ENCODE assay signal across 8 mouse cellular contexts in the genomic region with DNA sequence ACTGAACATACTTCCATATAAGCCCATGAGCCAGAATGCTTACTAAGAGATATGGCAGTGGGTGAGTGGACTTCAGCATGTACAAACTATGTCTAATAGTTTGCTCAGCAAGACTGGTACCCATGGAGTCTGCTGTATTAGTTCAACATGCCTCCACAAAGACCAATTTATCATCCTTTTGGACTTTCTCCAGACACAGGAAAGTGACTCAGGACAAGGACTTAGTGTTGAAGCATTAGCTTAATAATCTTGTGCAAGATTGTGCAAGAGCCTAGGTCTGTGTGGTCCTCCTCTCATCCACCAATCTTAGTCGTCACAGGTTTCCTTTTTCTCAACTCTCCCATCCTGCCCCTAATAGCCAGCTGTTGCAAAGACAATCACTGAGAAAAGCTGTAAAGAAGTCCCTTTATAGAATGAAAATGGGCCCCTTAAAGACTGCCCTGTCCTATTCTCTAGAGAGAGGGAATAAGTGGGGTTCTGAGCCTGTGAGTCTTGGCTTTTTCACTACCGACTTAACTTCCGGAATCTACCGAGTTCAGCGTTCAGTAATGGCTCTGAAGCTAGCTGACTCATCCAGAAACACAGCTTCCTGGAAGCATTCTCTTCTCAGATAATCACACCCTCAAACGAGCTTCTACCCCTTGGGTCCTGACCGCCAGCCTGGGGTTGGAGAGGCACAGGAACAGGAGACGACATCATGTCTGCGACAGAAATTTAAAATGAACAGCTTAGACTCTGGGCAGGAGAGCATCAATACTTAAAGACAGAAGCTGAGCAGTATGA. TPM values are rescaled to one million over a fixed set of nuclear protein-coding genes. Genes with fewer than 3 reads are reported as not detected.
DNase-seq lines count a peak whose midpoint lies in the region; ATAC-seq and TF ChIP-seq lines count a peak whose summit lies in the region.

No protein-coding gene starts in this region.

- no peak overlapping the region for H3K4me3 ChIP-seq in heart, embryonic 11.5 days (ENCODE audit: low read depth, low read length)
- peak overlapping the region; percentile 40; the same call in 1 of the 2 replicates for H3K4me3 ChIP-seq in G1E (ENCODE audit: low read depth, low read length)

- no peaks in the 10 kb centered on the region for H3K36me3 ChIP-seq in heart, embryonic 11.5 days (ENCODE audit: control insufficient read depth, insufficient read depth, low read length)
- H3K36me3 ChIP-seq in G1E (replicated peaks) = no peaks in the 10 kb centered on the region

- WGBS in heart, embryonic 11.5 days (ENCODE audit: insufficient replicate concordance) = 56% methylated on average over 9 of the region's 9 CpGs

- ATAC-seq in heart, embryonic 11.5 days (replicated peaks; ENCODE audit: insufficient number of reproducible peaks, low FRiP score, low TSS enrichment) = no peak
- peak; percentile 86 for ATAC-seq in G1E (ENCODE audit: extremely low read depth, insufficient number of reproducible peaks, low FRiP score, poor library complexity, severe bottlenecking)
- peak; percentile 83 for ATAC-seq in megakaryocyte, adult 5-6 weeks (ENCODE audit: poor library complexity, severe bottlenecking)

- H3K9me3 ChIP-seq in heart, embryonic 11.5 days (replicated peaks; ENCODE audit: control insufficient read depth, low read length) = no peaks in the 10 kb centered on the region
- H3K9me3 ChIP-seq in G1E (replicated peaks) = no peaks in the 10 kb centered on the region

- no peak overlapping the region for H3K4me2 ChIP-seq in heart, embryonic 11.5 days

- H3K9ac ChIP-seq in heart, embryonic 11.5 days (ENCODE audit: low read depth, low read length) = no peak overlapping the region

- TF ChIP-seq CTCF in G1E (IDR thresholded peaks at IDR 0.05; ENCODE audit: low read depth, low read length) = no peak

- no peaks in the 10 kb centered on the region for H3K4me1 ChIP-seq in heart, embryonic 11.5 days (ENCODE audit: control insufficient read depth, insufficient read depth, low read length)
- H3K4me1 ChIP-seq in G1E (ENCODE audit: insufficient read depth, low read depth, low read length) = peaks cover 34% of the 10 kb centered on the region

- H3K27ac ChIP-seq in heart, embryonic 11.5 days (ENCODE audit: low read depth, low read length) = no peak overlapping the region

- H3K27me3 ChIP-seq in heart, embryonic 11.5 days (ENCODE audit: control insufficient read depth, insufficient read depth, low read length) = no peaks in the 10 kb centered on the region
- H3K27me3 ChIP-seq in G1E (ENCODE audit: insufficient read depth, low read length) = no peaks in the 10 kb centered on the region

- DNase-seq in heart, adult 11 months = peak; percentile 91
- peak; percentile 29 for DNase-seq in G1E (ENCODE audit: low spot score)
- DNase-seq in fat pad, adult 2 months (ENCODE audit: extremely low read depth, low read depth, low spot score) = peak; percentile 40
- DNase-seq in left cerebral cortex, postnatal 14 days (ENCODE audit: low spot score in 2 of 2) = no peak
- no peak for DNase-seq in kidney, adult 11 months
- no peak for DNase-seq in frontal cortex, postnatal 36 days (ENCODE audit: low spot score in 2 of 2)

- intact Hi-C loops in left cerebral cortex, postnatal 14 days (cut with DNase I) = no loop called here

RNA-seq across cellular contexts. Expression of a gene that starts 55.3 kb away (rescaled TPM):
- polyA plus RNA-seq in heart, embryonic 11.5 days (2014; fragmentation: Nextera tagmentation; extraction: Ambion mirVana) = 16.6 and 17.7 TPM in 2 replicates
- total RNA-seq in G1E (2014; fragmentation: Nextera tagmentation) = 37.2 and 51.3 TPM in 2 replicates
- total RNA-seq in G1E (2017) = 15.5 and 15.8 TPM in 2 replicates
- 27.9 and 34.5 TPM in 2 replicates for polyA plus RNA-seq in G1E (2012)
- total RNA-seq in megakaryocyte, adult 5-6 weeks (2015) = 24.6 and 27.2 TPM in 2 replicates
- total RNA-seq in megakaryocyte, adult 5-6 weeks (2017) = 13.9 and 15.7 TPM in 2 replicates
- total RNA-seq in left cerebral cortex, postnatal 14 days (2021) = 10 to 100 TPM; 34.7 to 35.6 TPM

RNA-seq across cellular contexts. Expression of a gene that starts 55.8 kb away (rescaled TPM):
- 42.6 and 44.0 TPM in 2 replicates for polyA plus RNA-seq in heart, embryonic 11.5 days (2014; fragmentation: Nextera tagmentation; extraction: Ambion mirVana)
- total RNA-seq in G1E (2014; fragmentation: Nextera tagmentation) (224 and 235 TPM in 2 replicates), G1E (2017) (89.4 and 95.3 TPM in 2 replicates)
- 8.5 and 8.7 TPM in 2 replicates for polyA plus RNA-seq in G1E (2012)
- 122 and 151 TPM in 2 replicates for total RNA-seq in megakaryocyte, adult 5-6 weeks (2015)
- 75.9 and 80.9 TPM in 2 replicates for total RNA-seq in megakaryocyte, adult 5-6 weeks (2017)
- total RNA-seq in left cerebral cortex, postnatal 14 days (2021) = 10 to 100 TPM; 43.4 to 44.1 TPM

RNA-seq across cellular contexts. Expression of a gene that starts 55.8 kb away (rescaled TPM):
- 107 and 121 TPM in 2 replicates for polyA plus RNA-seq in heart, embryonic 11.5 days (2014; fragmentation: Nextera tagmentation; extraction: Ambion mirVana)
- total RNA-seq in G1E (2014; fragmentation: Nextera tagmentation) (102 and 130 TPM in 2 replicates), G1E (2017) (89.9 and 91.3 TPM in 2 replicates)
- 60.5 and 72.2 TPM in 2 replicates for polyA plus RNA-seq in G1E (2012)
- 189 and 218 TPM in 2 replicates for total RNA-seq in megakaryocyte, adult 5-6 weeks (2015)
- 208 and 222 TPM in 2 replicates for total RNA-seq in megakaryocyte, adult 5-6 weeks (2017)
- total RNA-seq in left cerebral cortex, postnatal 14 days (2021) = 10 to 100 TPM; 24.7 to 26.8 TPM

Comparison
In these comparisons a context has a peak if more than half of its experiments do, and no peak if none do; other contexts are left out.
1. DNase-seq: peak in heart, adult 11 months (single experiment), G1E (single experiment) and fat pad, adult 2 months (single experiment); none in left cerebral cortex, postnatal 14 days (0 of 2), kidney, adult 11 months (single experiment) and frontal cortex, postnatal 36 days (0 of 2).